Mouse (Mus musculus) hindlimb bud, embryonic 11.5 days (tissue): ENCODE results near the gene Sipa1l1.

Source experiments
- DNase-seq: peaks from one replicate; pipeline ENCODE4 v3.0.0-alpha.2; 2012; ENCODE audit warnings: low read depth, low spot score; ENCODE audit errors: extremely low spot score

The Sipa1l1 gene

GRCm38 (mm10) chr12:82286804-82287203, 117.7 kb downstream of the Sipa1l1 start:
- no peak for DNase-seq

DNA sequence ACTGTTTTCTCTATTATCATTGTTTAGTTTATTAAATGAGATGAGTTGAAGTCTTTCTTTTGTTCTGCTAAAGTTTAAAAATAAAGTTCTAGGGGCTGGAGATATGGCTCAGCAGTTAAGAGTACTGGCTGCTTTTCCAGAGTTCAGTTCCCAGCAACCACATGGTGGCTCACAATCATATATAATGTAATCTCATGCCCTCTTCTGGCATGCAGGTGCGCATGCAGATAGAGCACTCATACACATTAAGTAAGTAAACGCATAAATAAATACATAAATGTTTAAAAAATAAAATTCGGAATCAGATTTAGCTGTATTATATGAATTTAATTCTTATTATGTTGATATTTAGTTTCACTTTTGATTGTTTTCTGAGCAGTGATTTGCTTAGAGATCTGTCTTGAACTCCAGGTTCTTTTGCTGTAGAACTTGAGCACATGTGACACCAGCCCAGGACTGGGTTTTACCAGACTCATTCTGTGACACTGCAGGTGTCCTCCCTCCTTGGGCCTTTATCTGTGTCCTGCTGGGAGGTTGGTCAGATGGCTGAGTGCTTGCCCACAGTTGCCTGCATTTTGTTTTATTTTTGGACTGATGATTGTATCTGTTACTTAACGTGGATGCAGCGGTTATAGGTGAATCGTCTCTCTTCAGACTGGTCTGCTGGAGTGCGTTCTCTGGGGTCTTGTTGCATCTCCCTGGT, 124.6 kb downstream of the Sipa1l1 start:
- DNase-seq = no peak

GRCm38 (mm10) chr12:82294906-82295887, 126.1 kb downstream of the Sipa1l1 start:
- no peak for DNase-seq

DNA sequence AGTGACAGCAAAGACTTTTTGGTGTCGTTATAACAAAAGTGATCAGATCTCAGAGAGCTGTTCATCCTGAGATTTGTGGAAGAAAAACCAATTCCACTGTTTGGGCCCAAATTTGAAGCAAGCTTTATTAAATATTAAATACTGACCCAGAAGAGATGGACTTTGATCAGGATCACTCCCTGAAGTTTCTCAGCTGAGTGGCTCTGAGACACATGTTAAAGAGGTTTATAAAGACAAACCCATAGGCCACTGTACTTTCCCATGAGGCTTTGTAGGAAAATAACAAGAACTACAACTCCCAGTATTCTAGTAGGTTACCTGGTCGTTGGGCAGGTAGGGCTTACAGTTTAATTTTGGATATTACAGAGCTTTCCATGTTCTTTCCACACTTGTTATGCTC, 127.2 kb downstream of the Sipa1l1 start:
- no peak for DNase-seq

- no peak for DNase-seq
Measured at GRCm38 (mm10) chr12:82297196-82297595, 128.1 kb downstream of the Sipa1l1 start.

- DNase-seq = no peak
Measured at GRCm38 (mm10) chr12:82298662-82299460, 129.7 kb downstream of the Sipa1l1 start.

DNA sequence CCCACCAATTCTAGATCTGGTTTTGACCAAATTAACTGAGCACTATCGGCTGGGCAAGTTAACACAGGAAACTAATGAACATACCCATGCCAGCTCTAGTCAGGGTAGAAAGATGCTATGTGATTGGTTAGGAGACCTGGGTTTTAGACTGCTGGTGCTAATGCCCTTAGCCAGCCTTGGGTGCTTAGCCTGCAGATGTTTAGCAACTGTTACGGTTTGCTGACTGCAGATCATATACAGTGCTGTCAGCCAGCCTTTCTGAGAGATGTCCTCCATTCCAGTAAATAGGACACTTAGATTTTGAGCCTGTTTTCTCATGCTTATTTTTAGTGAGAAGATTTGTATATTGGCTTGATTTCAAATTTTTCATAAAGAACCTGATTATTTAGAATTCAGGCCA, 135.0 kb downstream of the Sipa1l1 start:
- DNase-seq = no peak

GRCm38 (mm10) chr12:82306035-82306434, 136.9 kb downstream of the Sipa1l1 start:
- no peak for DNase-seq

GRCm38 (mm10) chr12:82311593-82311992, 142.5 kb downstream of the Sipa1l1 start:
- no peak for DNase-seq

GRCm38 (mm10) chr12:82312091-82312820, 143.1 kb downstream of the Sipa1l1 start:
- DNase-seq = no peak

DNA sequence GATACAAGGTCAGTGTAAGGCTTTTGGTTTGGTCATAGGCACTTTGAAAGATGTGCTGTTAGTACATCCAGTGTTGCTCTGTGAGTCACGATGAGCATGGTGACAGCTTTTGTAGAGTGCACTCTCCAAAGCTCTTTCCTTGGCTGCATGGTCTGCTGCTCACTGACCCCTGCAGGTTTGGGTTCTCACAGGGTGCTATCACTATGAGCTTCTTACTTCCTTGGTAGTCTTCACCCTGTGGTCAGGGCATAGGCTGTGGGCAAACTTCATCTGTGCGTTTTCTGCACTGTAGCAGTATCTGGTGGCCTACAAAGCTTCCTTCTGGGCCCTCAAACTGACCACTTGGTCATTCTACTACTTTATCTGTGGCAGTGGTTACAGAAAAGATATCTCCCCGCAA, 144.0 kb downstream of the Sipa1l1 start:
- DNase-seq = no peak

DNA sequence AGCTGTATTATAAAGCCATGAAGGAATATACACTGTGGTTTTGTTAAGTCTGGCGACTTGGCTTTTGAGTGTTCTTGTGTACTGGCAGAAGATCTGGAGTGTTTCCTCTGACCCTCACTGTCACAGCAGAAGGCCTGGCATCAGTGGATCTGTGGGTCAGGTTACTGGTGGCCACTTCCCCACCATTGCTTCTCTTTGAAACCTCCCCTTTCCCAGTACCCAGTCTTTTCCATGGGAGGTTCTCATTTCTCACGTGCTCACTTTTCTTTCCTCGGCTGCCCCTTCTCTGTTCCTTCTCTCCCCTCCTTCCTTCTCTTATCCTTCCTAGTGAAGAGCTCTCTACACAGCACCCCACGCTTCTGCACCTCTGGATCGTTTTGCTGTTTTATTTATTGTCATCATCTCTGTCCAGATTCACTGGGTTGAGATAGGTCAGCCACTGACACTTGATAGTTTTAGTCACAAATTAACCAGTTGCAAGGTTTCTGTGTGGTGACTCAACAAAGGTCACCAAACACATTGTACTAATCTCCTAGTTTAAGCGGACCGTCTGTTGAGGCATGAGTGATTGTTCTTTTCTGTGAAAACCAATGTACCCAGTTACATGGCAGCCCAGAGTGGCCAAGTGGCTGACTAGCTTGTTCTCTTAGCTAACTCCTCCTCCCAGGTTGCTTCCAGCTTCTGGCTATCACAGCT, 150.5 kb downstream of the Sipa1l1 start:
- no peak for DNase-seq

DNA sequence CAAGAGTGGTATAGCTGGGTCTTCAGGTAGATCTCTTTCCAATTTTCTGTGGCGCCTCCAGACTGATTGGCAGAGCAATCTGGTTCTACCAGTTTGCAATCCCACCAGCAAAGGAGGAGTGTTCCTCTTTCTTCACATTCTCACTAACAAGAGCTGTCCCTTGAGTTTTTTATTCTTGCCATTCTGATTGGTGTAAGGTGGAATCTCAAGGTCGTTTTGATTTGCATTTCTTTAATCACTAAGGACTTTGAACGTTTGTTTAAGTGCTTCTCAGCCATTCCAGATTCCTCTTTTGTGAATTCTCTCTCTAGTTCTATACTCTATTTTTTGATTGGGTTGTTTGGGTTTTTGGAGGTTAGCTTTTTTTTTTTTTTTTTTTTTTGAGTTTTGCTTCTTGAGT, 151.1 kb downstream of the Sipa1l1 start:
- DNase-seq = no peak

GRCm38 (mm10) chr12:82321397-82321796, 152.3 kb downstream of the Sipa1l1 start:
- DNase-seq = no peak

GRCm38 (mm10) chr12:82321855-82322254, 152.7 kb downstream of the Sipa1l1 start:
- DNase-seq = no peak

DNA sequence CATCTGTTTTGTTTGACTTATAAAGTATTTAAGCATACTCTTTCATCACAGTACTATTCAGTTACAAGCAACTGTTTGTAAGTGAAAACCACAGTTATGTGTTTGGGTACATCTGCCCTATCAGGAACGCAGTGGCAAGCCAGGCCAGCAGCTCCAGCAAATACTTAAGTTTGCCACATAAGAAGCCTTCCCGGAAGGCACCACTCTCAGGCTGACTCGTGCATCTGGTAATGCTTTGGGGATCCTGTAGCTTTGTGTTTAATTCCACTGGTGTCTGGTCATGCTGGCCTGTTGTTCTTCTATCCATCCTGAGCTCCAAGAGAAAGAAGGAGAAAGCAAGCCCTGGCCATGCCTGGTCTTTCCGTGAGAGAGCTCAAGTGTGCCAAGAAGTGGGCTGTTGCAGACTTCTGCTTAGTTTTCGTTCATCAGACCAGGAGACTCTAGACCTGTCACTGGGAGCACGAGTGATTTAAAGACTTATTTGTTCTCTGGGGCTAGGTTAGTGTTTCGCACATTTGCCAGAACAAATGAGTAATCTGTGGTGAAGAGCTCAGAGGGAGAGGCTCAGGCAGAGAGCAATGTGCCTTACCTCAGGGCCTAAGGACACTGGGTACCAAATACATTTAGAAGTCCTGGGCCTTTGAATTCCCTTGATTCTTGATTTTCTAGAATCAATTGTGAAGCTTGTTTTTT, 153.8 kb downstream of the Sipa1l1 start:
- DNase-seq = no peak

DNA sequence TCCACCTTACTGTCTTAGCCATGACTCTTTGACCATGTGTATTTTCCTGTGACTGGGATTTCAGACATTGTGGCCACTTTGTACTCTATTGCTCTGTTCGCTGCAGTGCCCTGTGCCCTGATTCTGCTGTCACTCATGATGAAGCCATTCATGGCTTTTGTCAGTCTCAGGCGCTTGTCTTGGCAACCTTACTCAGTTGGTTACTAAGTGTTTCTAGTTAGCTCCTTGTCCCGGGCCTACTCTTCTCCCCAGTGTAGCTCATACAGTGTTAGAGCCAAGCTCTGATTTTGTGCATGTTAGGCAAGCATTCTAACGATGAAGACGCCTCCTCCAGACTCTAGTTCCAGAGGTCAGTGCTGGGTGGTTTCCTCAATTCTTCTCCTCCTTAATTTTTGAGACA, 155.5 kb downstream of the Sipa1l1 start:
- DNase-seq = no peak

DNA sequence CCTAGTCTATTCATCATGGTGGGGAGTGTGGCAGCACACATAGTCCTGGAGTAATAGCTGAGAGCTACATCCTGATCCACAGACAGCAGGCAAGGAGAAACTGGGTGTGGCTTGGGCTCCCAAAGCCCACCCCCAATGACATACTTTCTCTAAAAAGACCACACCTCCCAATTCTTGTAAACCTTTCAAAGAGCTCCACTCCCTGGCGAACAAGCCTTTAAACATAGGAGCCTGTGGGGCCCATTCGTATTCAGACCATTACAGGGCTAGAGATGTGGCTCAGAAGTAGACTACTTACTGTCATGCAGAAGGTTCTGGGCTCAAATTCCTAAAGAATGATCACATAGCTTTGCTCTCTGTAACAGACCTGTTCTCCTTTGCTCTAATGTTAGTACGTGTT, 156.4 kb downstream of the Sipa1l1 start:
- no peak for DNase-seq

GRCm38 (mm10) chr12:82326438-82326837, 157.3 kb downstream of the Sipa1l1 start:
- DNase-seq = no peak
